Mouse (Mus musculus) kidney, embryonic 14.5 days (tissue): ENCODE results near the gene Alpk1. TPM values are rescaled to one million over a fixed set of nuclear protein-coding genes. Genes with fewer than 3 reads are reported as not detected.

Source experiments
- ATAC-seq: fragments of 200-750 bp; cut with Nextera tagmentation; 2 replicates; pipeline ENCODE4 v1.8.0; 2017; ENCODE audit warnings: moderate number of reproducible peaks, mild to moderate bottlenecking, moderate TSS enrichment, moderate library complexity; ENCODE audit not compliant: low FRiP score, low TSS enrichment
- H3K27ac ChIP-seq: fragments of 300-500 bp; sonication (generic); 2 replicates; pipeline ENCODE4 v1.5.1; 2014; ENCODE audit warnings: low read depth, mild to moderate bottlenecking, low read length, moderate library complexity, mixed read lengths
- H3K27me3 ChIP-seq: fragments of 300-500 bp; sonication (generic); 2 replicates; pipeline ENCODE4 v1.6.1; 2014; ENCODE audit warnings: mild to moderate bottlenecking, low read length; ENCODE audit not compliant: control insufficient read depth, insufficient read depth
- H3K36me3 ChIP-seq: fragments of 300-500 bp; sonication (generic); 2 replicates; pipeline ENCODE4 v1.6.1; 2014; ENCODE audit warnings: low read length, mixed read lengths; ENCODE audit not compliant: control insufficient read depth, insufficient read depth
- H3K4me1 ChIP-seq: fragments of 300-500 bp; sonication (generic); 2 replicates; pipeline ENCODE4 v1.6.1; 2014; ENCODE audit warnings: low read length, mixed read lengths; ENCODE audit not compliant: control insufficient read depth, insufficient read depth
- H3K4me2 ChIP-seq: fragments of 300-500 bp; sonication (generic); replicated peaks from 2 replicates; pipeline ENCODE4 v1.6.1; 2014; ENCODE audit warnings: low read depth, mild to moderate bottlenecking, low read length
- H3K4me3 ChIP-seq: fragments of 300-500 bp; sonication (generic); 2 replicates; pipeline ENCODE4 v1.5.1; 2014; ENCODE audit warnings: mild to moderate bottlenecking, low read length
- H3K9ac ChIP-seq: fragments of 300-500 bp; sonication (generic); 2 replicates; pipeline ENCODE4 v1.6.1; 2014; ENCODE audit warnings: low read depth, mild to moderate bottlenecking, low read length, moderate library complexity
- H3K9me3 ChIP-seq: fragments of 300-500 bp; sonication (generic); 2 replicates; pipeline ENCODE4 v1.6.1; 2016; ENCODE audit warnings: low read length; ENCODE audit not compliant: control insufficient read depth
- WGBS: fragments of 180-500 bp; shearing (Covaris S2); extraction: QIAGEN DNeasy Blood & Tissue Kit; methylation state at CpG from one replicate; pipeline ENCODE4 v1.1.7; 2014; 5-methylcytosine and 5-hydroxymethylcytosine counted together
- polyA plus RNA-seq: library from polyadenylated mRNA; unstranded; fragments of >200 nt; fragmentation: Nextera tagmentation; extraction: Ambion mirVana; gene quantifications from 2 replicates; pipeline ENCODE4 v1.2.1, GENCODE M21; 2014

Gene Alpk1
- polyA plus RNA-seq, 1 experiment from 2014 or later = 1.2 TPM

- Histone ChIP-seq H3K36me3 (peaks cover 52% of the 10 kb centered on the region), H3K4me2 (no peak overlapping the region), H3K9ac (no peak overlapping the region), H3K9me3 (no peaks in the 10 kb centered on the region), H3K4me1 (no peaks in the 10 kb centered on the region), H3K27me3 (no peaks in the 10 kb centered on the region), H3K27ac (no peak overlapping the region), H3K4me3 (no peak overlapping the region)
- no peak for ATAC-seq
- 94% methylated on average over 7 of the region's 7 CpGs for WGBS
Observed at GRCm38 (mm10) chr3:127809103-127809502, 28.8 kb upstream of the Alpk1 start.

- no peak overlapping the region for H3K9ac ChIP-seq
- H3K9me3 ChIP-seq = no peaks in the 10 kb centered on the region
- no peak overlapping the region for H3K4me2 ChIP-seq
- H3K27me3 ChIP-seq = no peaks in the 10 kb centered on the region
- 80% methylated on average over 5 of the region's 5 CpGs for WGBS
- no peak overlapping the region for H3K4me3 ChIP-seq
- H3K4me1 ChIP-seq = peaks cover 2% of the 10 kb centered on the region; the same call in 1 of the 2 replicates
- H3K27ac ChIP-seq = no peak overlapping the region
- peaks cover 43% of the 10 kb centered on the region for H3K36me3 ChIP-seq
- ATAC-seq = no peak
Observed at GRCm38 (mm10) chr3:127807846-127808245, 27.5 kb upstream of the Alpk1 start.

GRCm38 (mm10) chr3:127805991-127806390, 25.7 kb upstream of the Alpk1 start:
- Histone ChIP-seq H3K4me3 (no peak overlapping the region), H3K4me2 (no peak overlapping the region), H3K4me1 (peaks cover 5% of the 10 kb centered on the region; the same call in 1 of the 2 replicates), H3K27me3 (no peaks in the 10 kb centered on the region), H3K9me3 (no peaks in the 10 kb centered on the region), H3K36me3 (peaks cover 34% of the 10 kb centered on the region), H3K27ac (no peak overlapping the region), H3K9ac (no peak overlapping the region)
- whole genome bisulfite sequencing = 90% methylated on average over 6 of the region's 6 CpGs
- ATAC-seq = no peak

GRCm38 (mm10) chr3:127805071-127805470, 24.7 kb upstream of the Alpk1 start:
- Histone ChIP-seq H3K36me3 (peaks cover 28% of the 10 kb centered on the region), H3K4me1 (peaks cover 5% of the 10 kb centered on the region; the same call in 1 of the 2 replicates), H3K27ac (no peak overlapping the region), H3K9ac (no peak overlapping the region), H3K4me3 (no peak overlapping the region), H3K4me2 (no peak overlapping the region), H3K9me3 (no peaks in the 10 kb centered on the region), H3K27me3 (no peaks in the 10 kb centered on the region)
- ATAC-seq = no peak
- 87% methylated on average over 12 of the region's 12 CpGs for WGBS

DNA sequence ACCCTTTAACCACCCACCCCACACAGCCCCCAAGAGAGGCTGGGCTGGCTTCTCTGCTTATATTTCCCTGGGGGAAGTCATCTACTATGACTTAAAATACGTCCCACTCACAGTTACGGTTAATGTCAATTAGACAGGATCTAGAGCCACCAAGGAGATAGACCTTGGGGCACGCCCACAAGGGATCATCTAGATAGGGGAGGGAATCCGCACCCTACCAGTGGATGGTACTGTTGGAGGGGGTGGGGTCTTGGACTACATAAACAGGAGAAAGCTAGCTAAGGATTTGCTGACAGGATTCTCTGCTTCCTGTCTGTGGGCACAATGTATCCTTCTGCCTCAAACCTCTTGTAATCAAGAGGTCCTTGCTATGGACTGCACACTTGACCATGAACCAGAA, 24.1 kb upstream of the Alpk1 start:
- H3K27me3 ChIP-seq = no peaks in the 10 kb centered on the region
- H3K9ac ChIP-seq = no peak overlapping the region
- peaks cover 5% of the 10 kb centered on the region; the same call in 1 of the 2 replicates for H3K4me1 ChIP-seq
- peaks cover 23% of the 10 kb centered on the region for H3K36me3 ChIP-seq
- H3K4me2 ChIP-seq = no peak overlapping the region
- no peaks in the 10 kb centered on the region for H3K9me3 ChIP-seq
- no peak for ATAC-seq
- H3K27ac ChIP-seq = no peak overlapping the region
- 83% methylated on average over 4 of the region's 4 CpGs for WGBS
- H3K4me3 ChIP-seq = no peak overlapping the region

DNA sequence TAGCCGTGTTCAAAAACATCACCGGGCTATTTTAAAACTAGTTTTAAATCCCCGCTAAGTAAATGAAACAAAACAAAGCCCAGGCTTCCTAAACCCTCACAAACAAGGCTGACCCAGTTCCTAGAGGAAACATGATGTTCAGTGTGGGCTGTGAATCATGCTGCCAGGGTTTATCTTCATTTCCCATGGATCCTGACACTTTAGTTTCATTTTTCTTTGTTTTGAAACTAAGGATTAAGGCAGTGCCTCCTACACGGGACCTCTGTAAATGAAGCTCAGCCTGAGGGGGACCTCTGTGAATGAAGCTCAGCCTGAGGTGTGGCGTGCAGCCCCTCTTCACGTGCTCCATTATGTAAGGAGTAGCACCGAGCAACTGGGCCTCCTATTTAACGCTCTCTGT, 22.5 kb upstream of the Alpk1 start:
- WGBS = 31% methylated on average over 8 of the region's 8 CpGs
- H3K4me1 ChIP-seq = peaks cover 5% of the 10 kb centered on the region; the same call in 1 of the 2 replicates
- no peak overlapping the region for H3K9ac ChIP-seq
- no peak overlapping the region for H3K4me3 ChIP-seq
- ATAC-seq = no peak
- no peak overlapping the region for H3K4me2 ChIP-seq
- no peak overlapping the region for H3K27ac ChIP-seq
- no peaks in the 10 kb centered on the region for H3K9me3 ChIP-seq
- no peaks in the 10 kb centered on the region for H3K27me3 ChIP-seq
- H3K36me3 ChIP-seq = peaks cover 6% of the 10 kb centered on the region

DNA sequence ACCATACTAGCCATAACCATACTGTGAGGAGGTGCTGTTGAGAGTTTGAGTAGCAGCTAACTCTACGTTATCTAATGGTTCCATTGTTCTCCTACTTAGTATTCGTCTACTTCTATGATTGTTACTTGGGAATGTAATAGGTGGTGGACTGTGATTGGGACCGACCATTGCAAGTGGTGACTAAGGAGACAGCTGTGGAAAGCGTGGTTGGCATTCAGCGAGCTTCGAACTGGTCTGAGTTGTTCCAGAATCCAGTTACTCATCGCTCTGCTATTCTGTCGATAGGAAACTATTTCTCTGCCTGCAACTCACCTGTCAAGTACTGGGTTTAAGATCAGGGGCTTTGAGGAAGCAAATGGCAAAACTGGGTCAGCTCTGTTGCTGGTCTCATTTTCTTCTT, 20.8 kb upstream of the Alpk1 start:
- Histone ChIP-seq H3K4me3 (no peak overlapping the region), H3K4me1 (peaks cover 5% of the 10 kb centered on the region; the same call in 1 of the 2 replicates), H3K9ac (no peak overlapping the region), H3K36me3 (no peaks in the 10 kb centered on the region), H3K27me3 (no peaks in the 10 kb centered on the region), H3K4me2 (no peak overlapping the region), H3K27ac (no peak overlapping the region), H3K9me3 (no peaks in the 10 kb centered on the region)
- ATAC-seq = no peak
- 93% methylated on average over 8 of the region's 8 CpGs for WGBS

DNA sequence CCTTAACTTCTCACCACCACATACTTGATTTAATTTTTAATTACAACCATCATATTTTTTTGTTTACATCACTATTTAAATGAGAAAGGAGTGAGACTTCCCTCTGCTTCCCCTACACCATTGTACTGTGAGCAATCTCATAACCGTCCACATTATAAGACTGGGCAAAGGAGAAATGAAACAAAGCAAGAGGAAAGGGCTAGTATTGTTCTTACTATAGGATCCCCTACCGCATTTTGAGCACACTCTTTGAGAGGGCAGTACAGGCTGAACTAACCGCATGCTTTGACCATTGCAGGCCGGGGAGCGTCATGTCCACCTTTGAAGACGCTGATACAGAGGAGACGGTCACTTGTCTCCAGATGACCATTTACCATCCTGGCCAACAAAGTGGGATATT, 15.9 kb upstream of the Alpk1 start:
- H3K4me3 ChIP-seq = no peak overlapping the region
- H3K4me1 ChIP-seq = no peaks in the 10 kb centered on the region; the same call in 1 of the 2 replicates
- no peak overlapping the region for H3K27ac ChIP-seq
- no peak for ATAC-seq
- no peak overlapping the region for H3K4me2 ChIP-seq
- no peaks in the 10 kb centered on the region for H3K9me3 ChIP-seq
- no peaks in the 10 kb centered on the region for H3K36me3 ChIP-seq
- 97% methylated on average over 7 of the region's 7 CpGs for WGBS
- H3K9ac ChIP-seq = no peak overlapping the region
- H3K27me3 ChIP-seq = no peaks in the 10 kb centered on the region; the same call in 1 of the 2 replicates

GRCm38 (mm10) chr3:127795762-127796161, 15.4 kb upstream of the Alpk1 start:
- H3K27me3 ChIP-seq = no peaks in the 10 kb centered on the region; the same call in 1 of the 2 replicates
- no peaks in the 10 kb centered on the region; the same call in 1 of the 2 replicates for H3K4me1 ChIP-seq
- H3K9ac ChIP-seq = no peak overlapping the region
- no peak overlapping the region for H3K4me3 ChIP-seq
- H3K4me2 ChIP-seq = no peak overlapping the region
- 96% methylated on average over 3 of the region's 3 CpGs for WGBS
- no peak for ATAC-seq
- no peak overlapping the region for H3K27ac ChIP-seq
- H3K9me3 ChIP-seq = no peaks in the 10 kb centered on the region
- no peaks in the 10 kb centered on the region for H3K36me3 ChIP-seq
